Mouse (Mus musculus): ENCODE measurements around the gene Barhl2. TPM values are rescaled to one million over a fixed set of nuclear protein-coding genes. Genes with fewer than 3 reads are reported as not detected.

Gene Barhl2
- polyA plus RNA-seq, 2 experiments = 0.01 TPM; not detected in 1

DNA sequence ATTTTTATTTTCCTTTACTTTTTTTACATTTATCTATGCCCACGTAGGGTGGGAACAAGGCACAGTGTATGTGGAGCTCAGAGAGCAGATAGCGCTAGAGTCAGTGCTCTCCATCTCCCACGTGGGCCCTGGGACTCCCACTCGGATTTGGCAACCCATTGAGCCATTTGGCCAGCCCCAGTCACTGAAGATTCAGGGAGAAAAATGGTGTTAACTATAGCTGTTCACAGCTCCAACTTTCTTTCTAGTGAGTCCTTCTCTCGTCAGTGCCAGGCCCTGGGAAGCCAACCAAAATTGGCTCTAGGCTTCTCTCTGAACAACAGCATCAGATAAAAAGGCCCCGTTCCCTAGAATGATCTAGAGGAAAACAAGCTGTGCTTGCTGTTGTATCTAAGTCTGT lies 42.2 kb downstream of the Barhl2 start:
- no peaks in the 10 kb centered on the region for H3K9me3 ChIP-seq (ENCODE audit: control insufficient read depth, low read length)
- H3K27me3 ChIP-seq (ENCODE audit: control insufficient read depth, insufficient read depth, low read length) = no peaks in the 10 kb centered on the region
- 49% methylated on average over 6 of the region's 6 CpGs for WGBS (ENCODE audit: insufficient replicate concordance)
- no peak overlapping the region for H3K4me3 ChIP-seq (ENCODE audit: insufficient read depth in 1 of 2, low read depth in 2 of 2, low read length in 2 of 2)
- ATAC-seq (ENCODE audit: insufficient read depth) (no peak), DNase-seq (ENCODE audit: low read depth in 3 of 3, low spot score in 3 of 3) (no peak)
- H3K27ac ChIP-seq = no peak overlapping the region
- H3K9ac ChIP-seq (replicated peaks) = no peak overlapping the region
- no peaks in the 10 kb centered on the region; a peak in 1 of 4 replicates for H3K4me1 ChIP-seq (replicated peaks; ENCODE audit: control insufficient read depth in 2 of 2, insufficient read depth in 2 of 2, low read length in 1 of 2)
- H3K4me2 ChIP-seq (ENCODE audit: low read depth) = no peak overlapping the region
- no peak for TF ChIP-seq EP300 (IDR thresholded peaks at IDR 0.05; ENCODE audit: low read depth)
- TF ChIP-seq CTCF (IDR thresholded peaks at IDR 0.05; ENCODE audit: low read depth) = no peak
- no peaks in the 10 kb centered on the region for H3K36me3 ChIP-seq (replicated peaks; ENCODE audit: control insufficient read depth, insufficient read depth, low read depth)

GRCm38 (mm10) chr5:106402761-106403160 lies 55.2 kb downstream of the Barhl2 start:
- ATAC-seq (ENCODE audit: insufficient read depth) = no peak
- Histone ChIP-seq H3K36me3 (replicated peaks; ENCODE audit: control insufficient read depth, insufficient read depth, low read depth) (no peaks in the 10 kb centered on the region), H3K4me2 (ENCODE audit: low read depth) (no peak overlapping the region), H3K27me3 (ENCODE audit: control insufficient read depth, insufficient read depth, low read length) (no peaks in the 10 kb centered on the region), H3K9ac (replicated peaks) (no peak overlapping the region), H3K9me3 (ENCODE audit: control insufficient read depth, low read length) (no peaks in the 10 kb centered on the region), H3K27ac (no peak overlapping the region), H3K4me3 (ENCODE audit: insufficient read depth in 1 of 2, low read depth in 2 of 2, low read length in 2 of 2) (no peak overlapping the region), H3K4me1 (replicated peaks; ENCODE audit: control insufficient read depth in 2 of 2, insufficient read depth in 2 of 2, low read length in 1 of 2) (no peaks in the 10 kb centered on the region)
- TF ChIP-seq CTCF (IDR thresholded peaks at IDR 0.05; ENCODE audit: low read depth) = no peak
- no peak for TF ChIP-seq EP300 (IDR thresholded peaks at IDR 0.05; ENCODE audit: low read depth)
- 53% methylated on average over 2 of the region's 2 CpGs for WGBS (ENCODE audit: insufficient replicate concordance)
- no peak for DNase-seq (ENCODE audit: low read depth in 3 of 3, low spot score in 3 of 3)

Other genes starting within 250 kb of the Barhl2 start
- gene Gm17304, start 150.9 kb upstream of the Barhl2 start, polyA plus RNA-seq (2012; rRNA removed) = not detected in 2 replicates
- not detected in 2 replicates for gene Gm17304, start 150.9 kb upstream of the Barhl2 start, polyA plus RNA-seq (2014; fragmentation: Nextera tagmentation; extraction: Ambion mirVana)
- 6.9 and 11.0 TPM in 2 replicates for gene Zfp644, start 239.1 kb upstream of the Barhl2 start, polyA plus RNA-seq (2012; rRNA removed)
- 19.4 and 21.8 TPM in 2 replicates for gene Zfp644, start 239.1 kb upstream of the Barhl2 start, polyA plus RNA-seq (2014; fragmentation: Nextera tagmentation; extraction: Ambion mirVana)

Measured in liver, embryonic 14.5 days (tissue).